Mouse (Mus musculus) T-helper 17 cell (primary cell): ENCODE measurements around the gene Prkra.
"Not testable (repeated sequence)": the region's sequence is repeated elsewhere in the genome, so short reads cannot be mapped to it uniquely, and the experiment has no call there.

Experiments
- in situ Hi-C, 2 experiments: fragments of 300-600 bp; cut with MboI, MseI; formaldehyde crosslinking; loops; 1 replicate in 1 of 2; 2 replicates in 1 of 2; pipeline ENCODE4 v1.15.1; 2025; ENCODE audit warnings: high pct_unique_total_duplicates in 2 of 2

Prkra gene

GRCm38 (mm10) chr2:76659419-76659818 is 11.6 kb upstream of the Prkra start:
- in situ Hi-C loops, result no loop called here

GRCm38 (mm10) chr2:76658551-76658950 is 10.7 kb upstream of the Prkra start:
- in situ Hi-C loops, result no loop called here

- in situ Hi-C loops, result no loop called here
Observed at GRCm38 (mm10) chr2:76655982-76656381, 8.2 kb upstream of the Prkra start.

- in situ Hi-C loops, result no loop called here
Observed at GRCm38 (mm10) chr2:76655444-76655843, 7.6 kb upstream of the Prkra start.

- in situ Hi-C loops, result no loop called here
Observed at GRCm38 (mm10) chr2:76654646-76655045, 6.8 kb upstream of the Prkra start.

- in situ Hi-C loops, result no loop called here
Observed at GRCm38 (mm10) chr2:76653070-76653469, 5.3 kb upstream of the Prkra start.

- in situ Hi-C loops, result no loop called here
Observed at GRCm38 (mm10) chr2:76648666-76649141, 889 bp upstream of the Prkra start.

- in situ Hi-C loops, result no loop called here
Observed at GRCm38 (mm10) chr2:76647441-76647869, 360 bp downstream of the Prkra start.

GRCm38 (mm10) chr2:76643801-76644200 is 4.0 kb downstream of the Prkra start:
- in situ Hi-C loops, result no loop called here

- in situ Hi-C loops, result no loop called here
Observed at GRCm38 (mm10) chr2:76639637-76640036, 8.2 kb downstream of the Prkra start.

- in situ Hi-C loops, result no loop called here
Observed at GRCm38 (mm10) chr2:76631600-76631999, 16.2 kb downstream of the Prkra start.

- in situ Hi-C loops, result no loop called here
Observed at GRCm38 (mm10) chr2:76630293-76630692, 17.5 kb downstream of the Prkra start.

- in situ Hi-C loops, result not testable (repeated sequence)
Observed at GRCm38 (mm10) chr2:76622316-76622715, 25.5 kb downstream of the Prkra start.

GRCm38 (mm10) chr2:76621724-76622123 is 26.1 kb downstream of the Prkra start:
- in situ Hi-C loops, result no loop called here

- in situ Hi-C loops, result no loop called here
Observed at GRCm38 (mm10) chr2:76620188-76620587, 27.6 kb downstream of the Prkra start.

- in situ Hi-C loops, result no loop called here
Observed at GRCm38 (mm10) chr2:76618078-76618477, 29.7 kb downstream of the Prkra start.

GRCm38 (mm10) chr2:76611996-76612395 is 35.8 kb downstream of the Prkra start:
- in situ Hi-C loops, result no loop called here

GRCm38 (mm10) chr2:76610326-76611104 is 37.3 kb downstream of the Prkra start:
- in situ Hi-C loops, result no loop called here

GRCm38 (mm10) chr2:76606704-76607103 is 41.1 kb downstream of the Prkra start:
- in situ Hi-C loops, result no loop called here

- in situ Hi-C loops, result no loop called here
Observed at GRCm38 (mm10) chr2:76602256-76602655, 45.6 kb downstream of the Prkra start.

GRCm38 (mm10) chr2:76599214-76599613 is 48.6 kb downstream of the Prkra start:
- in situ Hi-C loops, result loop anchor here in 1 of 2 experiments (10.0 kb wide), 1 partner anchor 286 kb away; no protein-coding TSS in a partner anchor

GRCm38 (mm10) chr2:76597521-76597920 is 50.3 kb downstream of the Prkra start:
- in situ Hi-C loops, result loop anchor here in 1 of 2 experiments (10.0 kb wide), 1 partner anchor 287 kb away; no protein-coding TSS in a partner anchor

- in situ Hi-C loops, result loop anchor here in 1 of 2 experiments (10.0 kb wide), 1 partner anchor 292 kb away; no protein-coding TSS in a partner anchor
Observed at GRCm38 (mm10) chr2:76592401-76592924, 55.4 kb downstream of the Prkra start.
